Mouse (Mus musculus) stomach, adult 2 months (tissue): Measurements from ENCODE around the gene Tceal1. TPM values are rescaled to one million over a fixed set of nuclear protein-coding genes. Genes with fewer than 3 reads are reported as not detected.

Experiments used
- polyA plus RNA-seq: library from polyadenylated mRNA; depleted of rRNA; stranded (reverse); fragments of >200 nt; gene quantifications from 2 replicates; pipeline ENCODE4 v1.2.3, GENCODE M21; 2012; rRNA removed

The Tceal1 gene
- polyA plus RNA-seq, result 0.16 and 0.38 TPM in 2 replicates

GRCm38 (mm10) chrX:136707446-136708167 is at the start of gene Tceal1:
Gene Tceal1 (plus strand): TSS chrX:136707982.

GRCm38 (mm10) chrX:136743459-136743858 is 35.7 kb downstream of the Tceal1 start, which contains the start of gene Morf4l2:
Gene Morf4l2 (minus strand): TSS chrX:136743690.

Other genes starting within 250 kb of the Tceal1 start
- gene Kir3dl1, start 190.0 kb upstream of the Tceal1 start, polyA plus RNA-seq, result not detected in 2 replicates
- not detected in 2 replicates for gene Kir3dl2, start 163.9 kb upstream of the Tceal1 start, polyA plus RNA-seq
- 1.9 and 2.0 TPM in 2 replicates for gene Tceal3, start 117.1 kb upstream of the Tceal1 start, polyA plus RNA-seq
- gene Morf4l2, start 35.7 kb downstream of the Tceal1 start, polyA plus RNA-seq, result 4.5 and 7.0 TPM in 2 replicates
- not detected in 2 replicates for gene Glra4, start 72.2 kb downstream of the Tceal1 start, polyA plus RNA-seq
- 2.2 and 2.8 TPM in 2 replicates for gene Plp1, start 114.7 kb downstream of the Tceal1 start, polyA plus RNA-seq
- not detected in 2 replicates for gene Rab9b, start 160.8 kb downstream of the Tceal1 start, polyA plus RNA-seq
- not detected in 2 replicates for gene H2bfm, start 219.3 kb downstream of the Tceal1 start, polyA plus RNA-seq